Mouse (Mus musculus) adrenal gland, adult 18-20 months (tissue): ENCODE results near the gene Atad5. TPM values are rescaled to one million over a fixed set of nuclear protein-coding genes. Genes with fewer than 3 reads are reported as not detected.
A peak's percentile ranks its signal among the peaks of the same experiment; 100 is the strongest.
"Not testable (repeated sequence)": the region's sequence is repeated elsewhere in the genome, so short reads cannot be mapped to it uniquely, and the experiment has no call there.

Experiments
- DNase-seq, 2 experiments: peaks; one replicate each; pipeline ENCODE4 v3.0.0; 2021 to 2022; ENCODE audit warnings: low spot score in 2 of 2
- total RNA-seq, 2 experiments: library from RNA; stranded (reverse); gene quantifications; 1 replicate in 1 of 2; 2 replicates in 1 of 2; pipeline ENCODE4 v1.2.3; 2021

Atad5 gene
- total RNA-seq, 2 experiments from 2014 or later, result 1.2 to 1.8 TPM

GRCm38 (mm10) chr11:80176911-80177895 is 88.0 kb downstream of the Atad5 start:
- no peak for DNase-seq

- no peak for DNase-seq
These were observed 89.1 kb downstream of the Atad5 start for GRCm38 (mm10) chr11:80178316-80178715.

GRCm38 (mm10) chr11:80181021-80181749 is 92.0 kb downstream of the Atad5 start:
- no peak for DNase-seq

GRCm38 (mm10) chr11:80183054-80183704 is 94.0 kb downstream of the Atad5 start:
- DNase-seq, result not testable (repeated sequence)

DNA sequence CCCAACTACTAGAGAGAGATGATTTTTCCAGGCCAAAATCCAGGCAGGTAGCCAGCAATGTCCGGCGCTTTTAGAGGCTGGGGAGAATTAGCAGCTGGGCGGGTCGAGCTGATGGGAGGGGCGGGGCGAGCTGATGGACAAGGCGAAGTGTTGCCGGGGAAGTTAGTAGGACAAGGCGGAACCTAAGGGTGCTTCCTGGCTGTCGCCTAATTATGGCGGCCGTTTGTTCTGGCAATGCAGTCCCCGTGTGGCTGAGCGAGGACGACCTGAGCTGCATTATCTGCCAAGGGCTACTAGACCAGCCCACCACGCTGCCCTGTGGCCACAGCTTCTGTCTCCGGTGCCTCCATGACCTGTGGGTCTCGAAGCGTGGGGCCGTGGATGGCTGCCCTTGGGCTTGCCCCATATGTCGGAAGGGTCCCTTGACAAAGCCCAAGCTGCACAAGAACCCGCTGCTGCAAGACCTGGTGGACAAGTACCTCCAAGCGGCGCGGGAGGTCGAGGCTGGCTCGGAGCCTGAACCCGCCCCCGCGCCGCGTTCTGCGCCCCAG is 94.6 kb downstream of the Atad5 start, which contains the start of gene Rnf135:
TSS of gene Rnf135 (plus strand) at position 147 of the 551 bp plus-strand sequence.
- peak; percentile 82 to 84 for DNase-seq

DNA sequence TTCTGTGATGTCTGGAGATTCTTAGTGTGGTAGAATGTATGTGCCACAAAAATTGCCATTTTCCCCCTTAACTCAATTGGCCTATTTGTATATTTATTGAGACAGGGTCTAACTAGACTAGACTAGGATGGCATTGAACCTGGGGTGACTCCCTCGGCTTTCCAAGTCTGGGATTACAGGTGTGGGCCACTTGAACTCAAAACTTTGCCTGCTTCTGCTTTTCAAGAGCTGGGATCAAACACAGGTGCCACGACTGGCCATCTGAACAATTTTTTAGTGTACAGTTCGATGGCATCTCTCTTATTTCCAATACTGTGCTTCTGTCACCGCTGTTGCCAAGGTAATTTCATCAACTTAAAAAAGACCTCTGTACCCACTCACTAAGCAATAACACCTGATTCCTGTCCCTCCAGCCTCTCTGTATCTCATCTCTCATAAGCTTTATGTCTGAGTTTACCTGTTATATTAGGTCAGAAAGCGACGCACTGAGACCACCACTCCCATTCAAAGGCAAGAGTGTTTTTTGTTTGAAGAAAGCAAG is 95.4 kb downstream of the Atad5 start:
- DNase-seq, result no peak

Other genes with a start within 250 kb of the Atad5 start
- 10 to 100 TPM; 35.6 to 47.6 TPM for gene Utp6, start 127.0 kb upstream of the Atad5 start, total RNA-seq
- gene Suz12, start 96.3 kb upstream of the Atad5 start, total RNA-seq, result 10 to 100 TPM; 33.5 to 44.0 TPM
- 10 to 100 TPM; 12.5 to 17.2 TPM for gene Crlf3, start 8.4 kb upstream of the Atad5 start, total RNA-seq
- gene Tefm, start 52.8 kb downstream of the Atad5 start, total RNA-seq, result 10 to 100 TPM; 13.6 to 15.5 TPM
- 10 to 100 TPM in 1 of 2 experiments, 1 to 10 TPM in 1; 9.6 to 11.1 TPM for gene Adap2, start 64.7 kb downstream of the Atad5 start, total RNA-seq
- gene Rnf135, start 94.5 kb downstream of the Atad5 start, total RNA-seq, result 1 to 10 TPM; 5.9 to 9.1 TPM
- gene Rhot1, start 119.6 kb downstream of the Atad5 start, total RNA-seq, result 10 to 100 TPM; 54.4 to 71.5 TPM
- gene Rhbdl3, start 211.5 kb downstream of the Atad5 start, total RNA-seq, result 1 to 10 TPM; 2.5 to 3.8 TPM